Mouse (Mus musculus): ENCODE data around the gene Pebp1. TPM values are rescaled to one million over a fixed set of nuclear protein-coding genes. Genes with fewer than 3 reads are reported as not detected.
A peak's percentile ranks its signal among the peaks of the same experiment; 100 is the strongest.

The Pebp1 gene
- polyA plus RNA-seq, 1 experiment = 697 TPM

DNA sequence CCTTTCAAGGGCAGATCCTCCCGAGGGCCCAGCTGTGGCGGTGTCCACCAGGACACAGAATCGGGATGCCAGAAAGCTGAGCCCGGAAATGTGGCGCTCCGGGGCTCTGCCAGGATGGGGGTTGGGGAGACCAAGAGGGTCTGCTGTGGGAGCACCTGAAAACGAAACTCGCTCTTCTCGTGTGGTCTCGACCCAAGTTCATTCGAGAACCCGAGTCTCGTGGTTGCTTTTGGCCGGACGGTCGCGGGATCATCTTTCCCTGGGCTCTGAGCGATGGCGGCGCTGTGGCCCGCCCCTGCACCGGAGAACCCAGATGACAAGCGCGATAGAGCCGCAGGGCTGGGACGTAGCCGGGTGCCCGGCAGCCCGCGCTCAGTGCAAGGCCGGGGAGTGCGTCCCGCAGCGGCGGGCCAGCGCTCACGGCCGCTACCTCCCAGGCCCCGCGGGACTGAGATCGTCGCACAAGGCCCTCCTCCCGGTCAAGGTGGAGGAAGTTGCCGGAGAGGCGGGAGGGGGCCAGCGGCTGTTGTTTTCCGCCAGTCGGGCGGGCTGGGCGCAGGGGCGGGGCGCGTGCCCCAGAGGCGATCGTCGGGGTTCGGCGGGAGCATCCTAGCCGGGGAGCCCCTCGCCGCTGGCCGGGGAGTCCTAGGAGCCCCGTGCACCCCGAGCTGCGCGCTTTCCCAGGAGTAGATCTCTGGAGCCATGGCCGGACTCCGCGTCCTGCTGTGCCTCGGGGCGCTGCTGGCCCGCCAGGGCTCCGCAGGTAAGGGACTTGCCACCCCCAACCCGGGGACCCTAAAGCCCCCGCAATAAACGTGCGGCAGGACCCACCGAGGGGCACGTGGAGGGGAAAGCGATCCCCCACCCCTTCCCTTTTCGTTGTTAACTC is 31.6 kb upstream of the Pebp1 start, which contains the start of gene Vsig10:
Gene Vsig10 (plus strand): TSS at position 343 of the 889 bp plus-strand sequence.
- Histone ChIP-seq H3K27me3 (ENCODE audit: control insufficient read depth, insufficient read depth, insufficient read length) (no peaks in the 10 kb centered on the region), H3K79me3 (ENCODE audit: low read depth) (no peaks in the 10 kb centered on the region), H3K79me2 (ENCODE audit: control insufficient read depth, insufficient read depth) (no peaks in the 10 kb centered on the region), H3K36me3 (ENCODE audit: control insufficient read depth, insufficient read depth) (no peaks in the 10 kb centered on the region), H3K4me3 (ENCODE audit: insufficient read depth, poor library complexity, severe bottlenecking) (peak within 1 kb of the TSS; percentile 50), H3ac (ENCODE audit: control insufficient read depth, insufficient read length, low read depth) (peak within 1 kb of the TSS; percentile 69)
- TF ChIP-seq CEBPB (IDR thresholded peaks at IDR 0.05; ENCODE audit: low read depth) = no peak
- TF ChIP-seq CTCF (IDR thresholded peaks at IDR 0.05; ENCODE audit: control insufficient read depth, insufficient read depth, insufficient read length) = peak; percentile 20

GRCm38 (mm10) chr5:117314587-117315428 is 27.4 kb upstream of the Pebp1 start:
- no peak for TF ChIP-seq MAX (IDR thresholded peaks at IDR 0.05)
- TF ChIP-seq CEBPB (IDR thresholded peaks at IDR 0.05; ENCODE audit: low read depth) = no peak
- no peak for TF ChIP-seq USF1 (IDR thresholded peaks at IDR 0.05; ENCODE audit: low read depth)
- no peak for TF ChIP-seq MYOG (IDR thresholded peaks at IDR 0.05; ENCODE audit: control insufficient read depth, extremely low read depth, insufficient read length)
- TF ChIP-seq CTCF (IDR thresholded peaks at IDR 0.05; ENCODE audit: control insufficient read depth, insufficient read depth, insufficient read length) = no peak
- TF ChIP-seq MYOD1 (IDR thresholded peaks at IDR 0.05; ENCODE audit: control insufficient read depth, insufficient read length, low read depth) = no peak
- TF ChIP-seq FOSL1 (IDR thresholded peaks at IDR 0.05; ENCODE audit: insufficient read depth, low read length, poor library complexity, severe bottlenecking) = no peak
- no peaks in the 10 kb centered on the region for H3K79me2 ChIP-seq (ENCODE audit: control insufficient read depth, insufficient read depth)
- H3K79me3 ChIP-seq (ENCODE audit: low read depth) = no peaks in the 10 kb centered on the region
- no peaks in the 10 kb centered on the region for H3K27me3 ChIP-seq (ENCODE audit: control insufficient read depth, insufficient read depth, insufficient read length)
- H3K36me3 ChIP-seq (ENCODE audit: control insufficient read depth, insufficient read depth) = no peaks in the 10 kb centered on the region
- H3ac ChIP-seq (ENCODE audit: control insufficient read depth, insufficient read length, low read depth) = no peak overlapping the region
- H3K4me3 ChIP-seq (ENCODE audit: insufficient read depth, poor library complexity, severe bottlenecking) = no peak overlapping the region

DNA sequence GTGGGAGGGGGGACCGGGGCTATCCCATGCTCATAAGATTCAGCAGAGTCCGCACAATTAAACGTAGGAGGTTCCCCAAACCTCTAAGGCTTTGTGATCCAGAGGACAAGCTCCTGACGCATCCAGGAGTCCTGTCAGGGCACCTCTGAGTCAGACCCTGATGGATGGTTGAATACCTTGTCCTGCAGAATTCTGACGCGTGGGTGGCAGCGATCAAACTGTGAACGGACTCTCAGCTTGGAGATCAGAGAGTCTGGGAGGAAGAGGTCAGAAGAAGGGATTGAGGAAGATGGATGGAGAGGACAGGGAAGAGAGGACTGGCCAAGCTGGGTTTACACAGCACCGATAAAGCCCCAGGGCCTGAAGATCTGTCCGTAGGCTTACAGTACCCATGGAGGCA is 26.5 kb upstream of the Pebp1 start:
- Histone ChIP-seq H3ac (ENCODE audit: control insufficient read depth, insufficient read length, low read depth) (no peak overlapping the region), H3K79me2 (ENCODE audit: control insufficient read depth, insufficient read depth) (no peaks in the 10 kb centered on the region), H3K79me3 (ENCODE audit: low read depth) (no peaks in the 10 kb centered on the region), H3K36me3 (ENCODE audit: control insufficient read depth, insufficient read depth) (no peaks in the 10 kb centered on the region), H3K4me3 (ENCODE audit: insufficient read depth, poor library complexity, severe bottlenecking) (no peak overlapping the region), H3K27me3 (ENCODE audit: control insufficient read depth, insufficient read depth, insufficient read length) (no peaks in the 10 kb centered on the region)
- no peak for TF ChIP-seq USF1 (IDR thresholded peaks at IDR 0.05; ENCODE audit: low read depth)
- TF ChIP-seq MAX (IDR thresholded peaks at IDR 0.05) = no peak
- no peak for TF ChIP-seq CEBPB (IDR thresholded peaks at IDR 0.05; ENCODE audit: low read depth)
- TF ChIP-seq FOSL1 (IDR thresholded peaks at IDR 0.05; ENCODE audit: insufficient read depth, low read length, poor library complexity, severe bottlenecking) = no peak
- TF ChIP-seq MYOD1 (IDR thresholded peaks at IDR 0.05; ENCODE audit: control insufficient read depth, insufficient read length, low read depth) = no peak
- TF ChIP-seq MYOG (IDR thresholded peaks at IDR 0.05; ENCODE audit: control insufficient read depth, extremely low read depth, insufficient read length) = no peak
- no peak for TF ChIP-seq CTCF (IDR thresholded peaks at IDR 0.05; ENCODE audit: control insufficient read depth, insufficient read depth, insufficient read length)

GRCm38 (mm10) chr5:117313420-117313819 is 26.0 kb upstream of the Pebp1 start:
- no peaks in the 10 kb centered on the region for H3K79me3 ChIP-seq (ENCODE audit: low read depth)
- no peaks in the 10 kb centered on the region for H3K27me3 ChIP-seq (ENCODE audit: control insufficient read depth, insufficient read depth, insufficient read length)
- no peak overlapping the region for H3K4me3 ChIP-seq (ENCODE audit: insufficient read depth, poor library complexity, severe bottlenecking)
- H3ac ChIP-seq (ENCODE audit: control insufficient read depth, insufficient read length, low read depth) = no peak overlapping the region
- no peaks in the 10 kb centered on the region for H3K79me2 ChIP-seq (ENCODE audit: control insufficient read depth, insufficient read depth)
- no peaks in the 10 kb centered on the region for H3K36me3 ChIP-seq (ENCODE audit: control insufficient read depth, insufficient read depth)
- no peak for TF ChIP-seq FOSL1 (IDR thresholded peaks at IDR 0.05; ENCODE audit: insufficient read depth, low read length, poor library complexity, severe bottlenecking)
- no peak for TF ChIP-seq CEBPB (IDR thresholded peaks at IDR 0.05; ENCODE audit: low read depth)
- no peak for TF ChIP-seq MYOG (IDR thresholded peaks at IDR 0.05; ENCODE audit: control insufficient read depth, extremely low read depth, insufficient read length)
- no peak for TF ChIP-seq USF1 (IDR thresholded peaks at IDR 0.05; ENCODE audit: low read depth)
- TF ChIP-seq MYOD1 (IDR thresholded peaks at IDR 0.05; ENCODE audit: control insufficient read depth, insufficient read length, low read depth) = no peak
- no peak for TF ChIP-seq CTCF (IDR thresholded peaks at IDR 0.05; ENCODE audit: control insufficient read depth, insufficient read depth, insufficient read length)
- no peak for TF ChIP-seq MAX (IDR thresholded peaks at IDR 0.05)

GRCm38 (mm10) chr5:117307699-117308098 is 20.3 kb upstream of the Pebp1 start:
- H3K27me3 ChIP-seq (ENCODE audit: control insufficient read depth, insufficient read depth, insufficient read length) = no peaks in the 10 kb centered on the region
- no peaks in the 10 kb centered on the region for H3K79me3 ChIP-seq (ENCODE audit: low read depth)
- H3ac ChIP-seq (ENCODE audit: control insufficient read depth, insufficient read length, low read depth) = no peak overlapping the region
- H3K79me2 ChIP-seq (ENCODE audit: control insufficient read depth, insufficient read depth) = no peaks in the 10 kb centered on the region
- TF ChIP-seq MYOD1 (IDR thresholded peaks at IDR 0.05; ENCODE audit: control insufficient read depth, insufficient read length, low read depth) (no peak), CTCF (IDR thresholded peaks at IDR 0.05; ENCODE audit: control insufficient read depth, insufficient read depth, insufficient read length) (peak; percentile 81)
- H3K4me3 ChIP-seq (ENCODE audit: insufficient read depth, poor library complexity, severe bottlenecking) = no peak overlapping the region
- H3K36me3 ChIP-seq (ENCODE audit: control insufficient read depth, insufficient read depth) = no peaks in the 10 kb centered on the region
